Mouse (Mus musculus) kidney, adult 11 months (tissue): ENCODE data around the gene Gnat2.

Experiments used
- DNase-seq: peaks from one replicate; pipeline ENCODE4 v3.0.0; 2022

Gene Gnat2

GRCm38 (mm10) chr3:108124131-108124530 lies 31.5 kb downstream of the Gnat2 start:
- DNase-seq = no peak

- DNase-seq = no peak
These were observed 33.7 kb downstream of the Gnat2 start for GRCm38 (mm10) chr3:108126327-108126726.

- DNase-seq = no peak
These were observed 35.9 kb downstream of the Gnat2 start for GRCm38 (mm10) chr3:108128520-108128919.

- no peak for DNase-seq
These were observed 36.8 kb downstream of the Gnat2 start for GRCm38 (mm10) chr3:108129367-108129766.

GRCm38 (mm10) chr3:108129804-108130203 lies 37.2 kb downstream of the Gnat2 start:
- DNase-seq = no peak

- DNase-seq = no peak
These were observed 38.6 kb downstream of the Gnat2 start for GRCm38 (mm10) chr3:108131216-108131615.

- no peak for DNase-seq
These were observed 39.2 kb downstream of the Gnat2 start for GRCm38 (mm10) chr3:108131821-108132220.

GRCm38 (mm10) chr3:108132484-108132883 lies 39.9 kb downstream of the Gnat2 start:
- DNase-seq = no peak

- no peak for DNase-seq
These were observed 42.1 kb downstream of the Gnat2 start for GRCm38 (mm10) chr3:108134701-108135100.

GRCm38 (mm10) chr3:108139113-108139512 lies 46.5 kb downstream of the Gnat2 start:
- no peak for DNase-seq

- DNase-seq = no peak
These were observed 48.2 kb downstream of the Gnat2 start for GRCm38 (mm10) chr3:108140786-108141185.

- peak; percentile 90 for DNase-seq
These were observed 53.2 kb downstream of the Gnat2 start, which contains the start of gene Gnai3 for GRCm38 (mm10) chr3:108145534-108146445. Gnai3 (minus strand) TSS chr3:108146146.

- no peak for DNase-seq
These were observed 54.1 kb downstream of the Gnat2 start for GRCm38 (mm10) chr3:108146671-108147070.

- DNase-seq = peak; percentile 82
These were observed 55.0 kb downstream of the Gnat2 start for GRCm38 (mm10) chr3:108147386-108148235.
